Mouse (Mus musculus) forebrain, embryonic 14.5 days (tissue): Measurements from ENCODE around the gene Slc4a11. TPM values are rescaled to one million over a fixed set of nuclear protein-coding genes. Genes with fewer than 3 reads are reported as not detected.

ENCODE experiments used
- polyA plus RNA-seq: library from polyadenylated mRNA; unstranded; fragments of >200 nt; fragmentation: Nextera tagmentation; extraction: Ambion mirVana; gene quantifications from 2 replicates; pipeline ENCODE4 v1.2.1, GENCODE M21; 2014

The Slc4a11 gene
- polyA plus RNA-seq, 1 experiment from 2014 or later: 0.52 TPM

Other genes starting within 250 kb of the Slc4a11 start
- gene Ptpra, start 247.2 kb downstream of the Slc4a11 start, polyA plus RNA-seq: 130 and 135 TPM in 2 replicates
- gene Mrps26, start 133.8 kb downstream of the Slc4a11 start, polyA plus RNA-seq: 94.7 and 98.1 TPM in 2 replicates
- gene Oxt, start 121.3 kb downstream of the Slc4a11 start, polyA plus RNA-seq: 0.66 TPM in 1 of 2 replicates, not detected in the other
- 17.7 and 27.0 TPM in 2 replicates for gene Avp, start 115.0 kb downstream of the Slc4a11 start, polyA plus RNA-seq
- gene Fastkd5, start 67.5 kb downstream of the Slc4a11 start, polyA plus RNA-seq: 14.0 and 15.9 TPM in 2 replicates
- 13.0 and 14.9 TPM in 2 replicates for gene Ubox5, start 67.5 kb downstream of the Slc4a11 start, polyA plus RNA-seq
- 1.6 and 2.5 TPM in 2 replicates for gene Lzts3, start 54.7 kb downstream of the Slc4a11 start, polyA plus RNA-seq
- gene Ddrgk1, start 32.9 kb downstream of the Slc4a11 start, polyA plus RNA-seq: 49.8 and 55.9 TPM in 2 replicates
- gene Itpa, start 29.9 kb downstream of the Slc4a11 start, polyA plus RNA-seq: 125 and 131 TPM in 2 replicates
- 55.1 and 78.3 TPM in 2 replicates for gene 4930402H24Rik, start 208.9 kb upstream of the Slc4a11 start, polyA plus RNA-seq
- gene Atrn, start 209.0 kb upstream of the Slc4a11 start, polyA plus RNA-seq: 11.3 and 14.3 TPM in 2 replicates